Mouse (Mus musculus): ENCODE data around the gene Frs3. TPM values are rescaled to one million over a fixed set of nuclear protein-coding genes. Genes with fewer than 3 reads are reported as not detected.
A peak's percentile ranks its signal among the peaks of the same experiment; 100 is the strongest.

Frs3 gene
- polyA plus RNA-seq, 1 experiment from 2014 or later: 2.1 TPM

- H3K9ac ChIP-seq (replicated peaks): no peak overlapping the region
- TF ChIP-seq CTCF (IDR thresholded peaks at IDR 0.05; ENCODE audit: low read depth) (no peak), EP300 (IDR thresholded peaks at IDR 0.05; ENCODE audit: low read depth) (no peak)
- 36% methylated on average over 6 of the region's 6 CpGs for WGBS (ENCODE audit: insufficient replicate concordance)
- H3K4me3 ChIP-seq (ENCODE audit: low read depth, low read length): no peak overlapping the region
- DNase-seq (no peak), ATAC-seq (no peak)
- no peaks in the 10 kb centered on the region for H3K36me3 ChIP-seq (replicated peaks; ENCODE audit: insufficient read depth, low read length)
- no peaks in the 10 kb centered on the region for H3K9me3 ChIP-seq (ENCODE audit: low read length)
- H3K27ac ChIP-seq (ENCODE audit: low read depth): no peak overlapping the region
- H3K4me1 ChIP-seq (ENCODE audit: insufficient read depth): no peaks in the 10 kb centered on the region
- no peaks in the 10 kb centered on the region for H3K27me3 ChIP-seq (ENCODE audit: insufficient read depth, low read length)
- no peak overlapping the region for H3K4me2 ChIP-seq (ENCODE audit: low read depth, low read length)
Measured at GRCm38 (mm10) chr17:47711883-47712282, 23.1 kb downstream of the Frs3 start.

- H3K9ac ChIP-seq (replicated peaks): no peak overlapping the region
- H3K4me3 ChIP-seq (ENCODE audit: low read depth, low read length): no peak overlapping the region
- no peaks in the 10 kb centered on the region for H3K36me3 ChIP-seq (replicated peaks; ENCODE audit: insufficient read depth, low read length)
- no peak overlapping the region for H3K4me2 ChIP-seq (ENCODE audit: low read depth, low read length)
- DNase-seq (no peak), ATAC-seq (no peak)
- H3K27ac ChIP-seq (ENCODE audit: low read depth): no peak overlapping the region
- TF ChIP-seq CTCF (IDR thresholded peaks at IDR 0.05; ENCODE audit: low read depth): no peak
- no peak for TF ChIP-seq EP300 (IDR thresholded peaks at IDR 0.05; ENCODE audit: low read depth)
- H3K4me1 ChIP-seq (ENCODE audit: insufficient read depth): no peaks in the 10 kb centered on the region
- no peaks in the 10 kb centered on the region for H3K9me3 ChIP-seq (ENCODE audit: low read length)
- WGBS (ENCODE audit: insufficient replicate concordance): 73% methylated on average over 9 of the region's 22 CpGs
- H3K27me3 ChIP-seq (ENCODE audit: insufficient read depth, low read length): no peaks in the 10 kb centered on the region
Measured at GRCm38 (mm10) chr17:47712889-47713571, 24.2 kb downstream of the Frs3 start.

GRCm38 (mm10) chr17:47715037-47715436 is 26.2 kb downstream of the Frs3 start:
- TF ChIP-seq EP300 (IDR thresholded peaks at IDR 0.05; ENCODE audit: low read depth): no peak
- TF ChIP-seq CTCF (IDR thresholded peaks at IDR 0.05; ENCODE audit: low read depth): no peak
- H3K9me3 ChIP-seq (ENCODE audit: low read length): no peaks in the 10 kb centered on the region
- H3K27ac ChIP-seq (ENCODE audit: low read depth): no peak overlapping the region
- no peak overlapping the region for H3K9ac ChIP-seq (replicated peaks)
- no peak overlapping the region for H3K4me2 ChIP-seq (ENCODE audit: low read depth, low read length)
- H3K27me3 ChIP-seq (ENCODE audit: insufficient read depth, low read length): no peaks in the 10 kb centered on the region
- no peaks in the 10 kb centered on the region for H3K36me3 ChIP-seq (replicated peaks; ENCODE audit: insufficient read depth, low read length)
- no peaks in the 10 kb centered on the region for H3K4me1 ChIP-seq (ENCODE audit: insufficient read depth)
- H3K4me3 ChIP-seq (ENCODE audit: low read depth, low read length): no peak overlapping the region
- no peak for DNase-seq
- 18% methylated on average over 3 of the region's 3 CpGs for WGBS (ENCODE audit: insufficient replicate concordance)
- ATAC-seq: no peak

GRCm38 (mm10) chr17:47721183-47721582 is 32.4 kb downstream of the Frs3 start:
- no peaks in the 10 kb centered on the region for H3K36me3 ChIP-seq (replicated peaks; ENCODE audit: insufficient read depth, low read length)
- H3K4me2 ChIP-seq (ENCODE audit: low read depth, low read length): no peak overlapping the region
- no peak overlapping the region for H3K27ac ChIP-seq (ENCODE audit: low read depth)
- H3K4me1 ChIP-seq (ENCODE audit: insufficient read depth): no peaks in the 10 kb centered on the region
- no peak overlapping the region; the same call in 1 of the 2 replicates for H3K9ac ChIP-seq (replicated peaks)
- DNase-seq (no peak), ATAC-seq (no peak)
- TF ChIP-seq EP300 (IDR thresholded peaks at IDR 0.05; ENCODE audit: low read depth): no peak
- no peak for TF ChIP-seq CTCF (IDR thresholded peaks at IDR 0.05; ENCODE audit: low read depth)
- WGBS (ENCODE audit: insufficient replicate concordance): 42% methylated on average over 4 of the region's 4 CpGs
- no peaks in the 10 kb centered on the region for H3K27me3 ChIP-seq (ENCODE audit: insufficient read depth, low read length)
- no peaks in the 10 kb centered on the region for H3K9me3 ChIP-seq (ENCODE audit: low read length)
- H3K4me3 ChIP-seq (ENCODE audit: low read depth, low read length): no peak overlapping the region

- Histone ChIP-seq H3K4me3 (ENCODE audit: low read depth, low read length) (no peak within 1 kb of the TSS), H3K9ac (replicated peaks) (no peak within 1 kb of the TSS), H3K4me2 (ENCODE audit: low read depth, low read length) (no peak within 1 kb of the TSS), H3K27ac (ENCODE audit: low read depth) (no peak within 1 kb of the TSS), H3K27me3 (ENCODE audit: insufficient read depth, low read length) (no peaks in the 10 kb centered on the region), H3K4me1 (ENCODE audit: insufficient read depth) (no peaks in the 10 kb centered on the region), H3K36me3 (replicated peaks; ENCODE audit: insufficient read depth, low read length) (no peaks in the 10 kb centered on the region), H3K9me3 (ENCODE audit: low read length) (no peaks in the 10 kb centered on the region)
- WGBS (ENCODE audit: insufficient replicate concordance): 73% methylated on average over 11 of the region's 11 CpGs
- DNase-seq: no peak
- TF ChIP-seq EP300 (IDR thresholded peaks at IDR 0.05; ENCODE audit: low read depth) (no peak), CTCF (IDR thresholded peaks at IDR 0.05; ENCODE audit: low read depth) (no peak)
- no peak for ATAC-seq
Measured at GRCm38 (mm10) chr17:47726566-47726965, 37.7 kb downstream of the Frs3 start, which contains the start of gene Pgc. Gene Pgc, plus strand, starts transcription at chr17:47726842.

- no peaks in the 10 kb centered on the region; the same call in 1 of the 2 replicates for H3K4me1 ChIP-seq (ENCODE audit: insufficient read depth)
- no peaks in the 10 kb centered on the region for H3K9me3 ChIP-seq (ENCODE audit: low read length)
- no peak overlapping the region for H3K4me3 ChIP-seq (ENCODE audit: low read depth, low read length)
- no peak overlapping the region for H3K27ac ChIP-seq (ENCODE audit: low read depth)
- ATAC-seq (no peak), DNase-seq (no peak)
- TF ChIP-seq EP300 (IDR thresholded peaks at IDR 0.05; ENCODE audit: low read depth) (no peak), CTCF (IDR thresholded peaks at IDR 0.05; ENCODE audit: low read depth) (0 out of 2 replicates have a peak, but pooled peaks have one; percentile 7)
- H3K27me3 ChIP-seq (ENCODE audit: insufficient read depth, low read length): no peaks in the 10 kb centered on the region
- no peaks in the 10 kb centered on the region for H3K36me3 ChIP-seq (replicated peaks; ENCODE audit: insufficient read depth, low read length)
- H3K9ac ChIP-seq (replicated peaks): no peak overlapping the region
- no peak overlapping the region for H3K4me2 ChIP-seq (ENCODE audit: low read depth, low read length)
- WGBS (ENCODE audit: insufficient replicate concordance): 61% methylated on average over 24 of the region's 24 CpGs
Measured at GRCm38 (mm10) chr17:47730633-47731575, 42.1 kb downstream of the Frs3 start.
